Mouse (Mus musculus): ENCODE results near the gene Wwox. TPM values are rescaled to one million over a fixed set of nuclear protein-coding genes. Genes with fewer than 3 reads are reported as not detected.
A peak's percentile ranks its signal among the peaks of the same experiment; 100 is the strongest.

Gene Wwox
- total RNA-seq, 4 experiments from 2014 or later = 4.4 to 6.0 (median 5.5) TPM

GRCm38 (mm10) chr8:115296760-115297159 lies 857.3 kb downstream of the Wwox start:
- no peak for DNase-seq (ENCODE audit: low spot score in 2 of 2)

GRCm38 (mm10) chr8:115302484-115302883 lies 863.0 kb downstream of the Wwox start:
- no peak for DNase-seq (ENCODE audit: low spot score in 2 of 2)

DNA sequence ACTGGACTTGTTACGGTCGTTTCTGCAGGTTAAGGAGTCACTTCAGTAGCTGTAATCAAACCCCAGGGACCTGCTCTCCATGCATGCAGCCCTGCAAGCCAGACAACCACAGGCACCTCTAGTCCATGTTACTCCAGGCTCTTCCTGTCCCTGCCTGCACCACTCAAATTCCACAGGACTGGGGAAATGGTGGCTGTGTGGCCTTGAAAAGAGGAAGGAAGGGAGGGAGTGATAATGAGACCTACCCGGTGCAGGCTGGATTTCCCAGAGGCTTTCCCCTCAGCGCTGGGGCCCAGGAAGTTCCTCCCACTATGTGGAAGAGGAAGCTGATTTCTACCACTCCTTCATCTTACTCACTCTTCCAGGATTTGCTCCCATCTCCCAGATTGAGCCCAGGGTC lies 868.0 kb downstream of the Wwox start:
- no peak for DNase-seq (ENCODE audit: low spot score in 2 of 2)

GRCm38 (mm10) chr8:115311003-115311402 lies 871.5 kb downstream of the Wwox start:
- DNase-seq (ENCODE audit: low spot score in 2 of 2) = no peak

DNA sequence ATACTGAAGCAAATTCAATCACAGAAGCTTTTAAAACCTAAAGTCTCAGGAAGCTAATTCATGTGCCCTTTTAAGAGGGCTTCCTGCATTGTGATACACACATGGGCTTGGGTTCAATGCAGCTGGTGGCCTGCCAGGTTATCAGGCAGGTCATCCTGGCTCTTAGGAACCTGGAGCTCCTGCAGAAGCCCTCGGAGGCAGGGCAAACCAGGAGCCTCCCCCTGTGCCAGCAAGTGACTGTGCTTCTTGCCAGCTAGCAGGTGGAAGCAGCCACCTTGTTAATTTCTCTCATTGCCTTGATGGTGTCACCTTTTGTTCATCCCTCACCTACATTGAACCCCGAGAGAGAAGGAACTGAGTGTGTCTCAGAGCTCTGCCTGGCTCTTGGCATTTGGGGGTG lies 872.9 kb downstream of the Wwox start:
- no peak for DNase-seq (ENCODE audit: low spot score in 2 of 2)

DNA sequence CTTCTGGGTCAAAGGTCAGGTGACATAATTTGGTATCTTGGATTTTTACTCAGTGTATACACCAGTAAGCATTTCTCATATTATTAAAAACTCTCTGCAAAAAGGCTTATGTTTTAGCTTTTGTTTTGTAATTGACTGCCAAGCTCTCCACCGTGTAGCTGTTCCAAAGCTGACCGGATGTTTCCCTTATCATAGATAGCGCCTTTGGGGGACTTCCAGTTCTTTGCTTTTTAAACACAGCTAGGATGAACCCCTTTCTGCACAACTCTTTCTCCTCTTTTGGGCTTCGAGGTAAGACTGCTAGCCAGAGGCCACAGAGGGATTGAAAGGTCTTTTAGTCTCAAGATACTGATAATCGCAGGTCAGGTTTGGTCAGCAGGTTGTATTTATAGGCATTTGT lies 883.0 kb downstream of the Wwox start:
- no peak for DNase-seq (ENCODE audit: low spot score in 2 of 2)

GRCm38 (mm10) chr8:115330671-115331070 lies 891.2 kb downstream of the Wwox start:
- no peak for DNase-seq (ENCODE audit: low spot score in 2 of 2)

DNA sequence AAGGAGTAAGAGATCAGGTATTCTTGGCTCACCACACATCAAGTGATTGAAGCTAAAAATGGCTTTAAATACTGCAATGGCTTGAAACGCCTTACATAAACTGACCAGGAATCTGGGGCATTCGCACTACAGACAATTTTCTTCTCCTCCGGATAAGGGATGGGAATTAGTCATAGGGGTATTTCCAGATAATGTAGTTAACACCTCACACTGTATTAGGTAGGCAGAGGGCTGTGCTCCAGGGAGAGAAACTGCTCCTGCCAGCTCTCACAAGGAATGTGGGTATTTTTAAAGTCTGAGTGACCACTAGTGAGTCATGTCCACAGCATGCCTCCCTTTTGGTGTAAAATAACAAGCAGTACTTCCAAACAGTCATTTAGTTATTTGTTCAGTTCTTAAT lies 894.5 kb downstream of the Wwox start:
- no peak for DNase-seq (ENCODE audit: low spot score in 2 of 2)

DNA sequence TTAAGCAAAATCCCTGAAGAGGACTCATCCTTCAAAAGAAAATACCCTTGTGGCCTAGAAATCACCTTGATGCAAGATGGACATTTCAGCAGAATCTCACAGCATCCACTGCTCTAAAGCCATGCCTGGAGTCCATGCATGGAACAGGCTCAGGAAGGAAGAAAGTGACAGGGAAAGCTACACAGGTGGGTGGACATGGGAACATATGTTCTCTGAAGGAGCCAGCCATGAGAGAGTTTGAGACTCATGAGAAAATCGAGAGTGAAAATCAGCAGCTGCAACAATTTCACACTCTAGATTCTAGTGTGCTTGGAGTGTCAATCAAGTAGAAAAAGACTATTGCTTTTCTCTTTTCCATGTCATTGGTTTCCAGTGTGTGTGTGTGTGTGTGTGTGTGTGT lies 896.9 kb downstream of the Wwox start:
- no peak for DNase-seq (ENCODE audit: low spot score in 2 of 2)

DNA sequence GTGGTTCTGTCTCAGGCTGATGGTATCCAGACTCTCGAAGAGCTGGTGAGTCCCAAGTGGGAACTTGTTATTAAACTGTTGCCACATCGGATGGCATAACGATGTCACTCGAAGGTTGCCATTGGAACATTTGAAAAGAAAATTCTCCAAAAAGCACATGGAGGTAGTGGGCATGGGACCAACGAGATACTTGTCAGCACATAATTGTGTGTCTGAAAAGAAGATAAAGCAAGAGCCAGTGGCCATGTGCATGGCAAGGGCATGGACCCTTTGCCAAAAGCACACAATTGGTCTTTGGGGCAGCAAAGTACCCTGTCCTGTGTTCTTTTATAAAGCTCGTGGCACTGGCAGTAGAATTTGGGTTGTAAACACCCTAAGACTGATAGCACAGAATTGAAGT lies 909.2 kb downstream of the Wwox start:
- no peak for DNase-seq (ENCODE audit: low spot score in 2 of 2)

DNA sequence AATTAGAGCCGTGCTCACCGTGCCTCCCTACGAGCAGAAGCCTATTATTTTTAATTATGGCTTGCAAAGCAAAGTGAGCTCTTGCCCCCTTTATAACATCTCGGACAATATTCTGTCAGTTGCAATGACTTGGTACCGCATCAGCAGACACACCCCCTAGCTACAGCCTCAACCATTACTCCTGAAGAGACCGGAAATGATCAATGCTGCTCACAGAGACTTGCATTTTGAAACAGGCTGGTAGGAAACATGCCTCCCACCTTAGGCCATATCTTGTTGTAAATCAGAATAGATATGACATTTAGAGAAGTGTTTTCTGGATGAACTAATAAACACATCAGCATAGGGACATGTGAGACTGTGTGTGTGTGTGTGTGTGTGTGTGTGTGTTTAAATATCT lies 911.3 kb downstream of the Wwox start:
- no peak for DNase-seq (ENCODE audit: low spot score in 2 of 2)

- peak; percentile 32 to 53 for DNase-seq (ENCODE audit: low spot score in 2 of 2)
These were observed 918.3 kb downstream of the Wwox start for GRCm38 (mm10) chr8:115357663-115358335.

GRCm38 (mm10) chr8:115358481-115358880 lies 919.0 kb downstream of the Wwox start:
- no peak for DNase-seq (ENCODE audit: low spot score in 2 of 2)

- DNase-seq (ENCODE audit: low spot score in 2 of 2) = no peak
These were observed 920.2 kb downstream of the Wwox start for GRCm38 (mm10) chr8:115359701-115360100.

DNA sequence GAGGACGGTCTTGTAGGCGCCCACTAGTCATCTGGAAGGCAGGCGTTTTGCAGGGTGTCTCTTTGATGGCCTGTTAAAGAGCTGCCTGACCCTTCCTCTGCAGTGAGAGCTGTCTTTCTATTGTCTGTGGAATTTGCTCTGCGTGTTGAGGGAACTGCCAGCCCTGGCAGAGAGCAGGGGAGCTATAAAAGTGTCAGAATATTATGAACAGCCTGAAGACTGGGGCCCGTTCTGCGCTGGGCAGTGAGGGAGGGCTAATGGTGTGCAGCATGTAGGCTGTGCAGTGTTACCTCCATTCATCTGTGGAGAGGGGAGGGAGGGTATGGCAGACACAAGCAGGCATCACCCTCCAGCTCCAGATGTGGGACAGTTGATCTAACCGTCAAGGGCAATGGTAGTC lies 923.1 kb downstream of the Wwox start:
- no peak for DNase-seq (ENCODE audit: low spot score in 2 of 2)

GRCm38 (mm10) chr8:115374957-115375356 lies 935.5 kb downstream of the Wwox start:
- DNase-seq (ENCODE audit: low spot score in 2 of 2) = no peak

DNA sequence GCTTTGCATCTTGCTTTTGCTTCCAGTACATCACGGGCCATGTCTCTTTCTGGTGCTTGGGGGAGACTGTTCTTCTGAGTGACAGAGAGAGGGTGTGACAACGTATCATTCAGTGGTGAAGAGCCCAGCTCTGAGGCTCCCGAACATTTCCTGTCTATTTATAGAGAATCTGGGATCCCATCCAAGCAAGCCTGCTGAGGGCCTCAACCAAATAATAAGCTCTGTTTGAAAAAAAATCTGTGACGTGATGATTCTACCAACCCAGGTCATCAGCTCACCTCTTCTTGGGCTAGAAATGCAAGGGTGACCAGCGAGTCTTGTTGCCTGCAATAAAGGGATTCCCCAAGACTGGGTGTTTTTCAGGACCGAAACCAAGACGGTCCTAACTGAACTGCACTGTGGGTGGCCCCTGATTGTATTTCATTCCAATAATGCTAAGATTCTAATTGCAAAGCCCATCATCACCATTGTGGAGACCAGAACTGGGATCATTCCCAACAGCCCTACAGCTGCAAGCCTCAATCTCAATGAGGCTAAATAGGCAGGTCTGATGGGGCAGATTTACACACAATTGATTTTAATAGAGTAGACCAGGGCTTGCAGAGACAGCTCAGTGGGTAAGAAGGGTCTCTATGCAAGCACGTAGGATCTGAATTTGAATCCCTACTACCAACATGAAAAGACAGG lies 936.0 kb downstream of the Wwox start:
- no peak for DNase-seq (ENCODE audit: low spot score in 2 of 2)

- no peak for DNase-seq (ENCODE audit: low spot score in 2 of 2)
These were observed 937.9 kb downstream of the Wwox start for GRCm38 (mm10) chr8:115377321-115377720.

DNA sequence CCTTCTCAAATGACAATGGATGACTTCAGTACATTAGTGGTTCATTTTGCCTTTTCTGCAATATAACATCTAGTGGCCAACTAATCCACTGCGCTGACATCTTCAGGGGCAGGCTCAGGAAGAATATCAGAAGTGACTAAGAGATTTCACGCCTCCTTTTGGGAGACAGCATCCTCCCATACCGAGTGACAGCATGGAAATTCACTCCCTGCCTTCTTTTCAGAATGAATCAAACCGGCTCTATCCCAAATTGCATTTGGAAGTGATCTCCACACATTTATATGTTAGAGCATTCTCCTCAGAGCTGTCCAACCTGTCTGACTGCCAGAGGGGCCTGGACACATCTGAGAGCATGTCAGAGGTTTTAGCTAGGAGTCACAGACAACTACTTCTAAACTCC lies 940.6 kb downstream of the Wwox start:
- no peak for DNase-seq (ENCODE audit: low spot score in 2 of 2)

- DNase-seq (ENCODE audit: low spot score in 2 of 2) = no peak
These were observed 951.6 kb downstream of the Wwox start for GRCm38 (mm10) chr8:115390921-115391504.

DNA sequence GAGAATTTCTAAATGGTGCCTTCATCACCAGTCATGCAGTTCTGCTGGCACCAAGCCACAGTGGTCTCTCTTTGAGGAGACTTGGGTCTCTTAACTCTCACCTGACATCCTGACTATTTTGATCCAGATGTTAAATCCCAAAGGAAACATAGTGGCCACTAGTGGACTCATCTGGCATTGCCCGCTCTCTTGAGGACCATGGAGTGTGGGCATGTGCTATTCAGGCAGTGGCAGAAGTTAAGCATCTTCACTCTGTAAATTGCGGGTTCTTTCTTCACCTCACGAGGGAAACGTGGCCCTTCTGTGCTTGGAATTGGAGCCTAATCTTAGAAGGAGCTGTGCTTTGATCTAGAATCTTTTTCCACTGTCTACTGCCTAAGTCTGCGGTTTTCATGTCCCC lies 956.4 kb downstream of the Wwox start:
- no peak for DNase-seq (ENCODE audit: low spot score in 2 of 2)

GRCm38 (mm10) chr8:115397981-115398380 lies 958.5 kb downstream of the Wwox start:
- DNase-seq (ENCODE audit: low spot score in 2 of 2) = no peak
